Mouse (Mus musculus): ENCODE measurements around the gene Tcf7l1. TPM values are rescaled to one million over a fixed set of nuclear protein-coding genes. Genes with fewer than 3 reads are reported as not detected.

The Tcf7l1 gene
- polyA plus RNA-seq, 1 experiment, result 14.4 TPM

- DNase-seq (ENCODE audit: low read depth), result no peak
Measured at GRCm38 (mm10) chr6:72699467-72700126, 89.5 kb downstream of the Tcf7l1 start.

GRCm38 (mm10) chr6:72698559-72698958 lies 90.5 kb downstream of the Tcf7l1 start:
- DNase-seq (ENCODE audit: low read depth), result no peak

- DNase-seq (ENCODE audit: low read depth), result no peak
Measured at GRCm38 (mm10) chr6:72696601-72697335, 92.3 kb downstream of the Tcf7l1 start.

GRCm38 (mm10) chr6:72694791-72695204 lies 94.3 kb downstream of the Tcf7l1 start:
- DNase-seq (ENCODE audit: low read depth), result no peak

- DNase-seq (ENCODE audit: low read depth), result no peak
Measured at GRCm38 (mm10) chr6:72694047-72694790, 94.8 kb downstream of the Tcf7l1 start.

GRCm38 (mm10) chr6:72692469-72692868 lies 96.6 kb downstream of the Tcf7l1 start:
- DNase-seq (ENCODE audit: low read depth), result no peak

GRCm38 (mm10) chr6:72691549-72691948 lies 97.5 kb downstream of the Tcf7l1 start:
- no peak for DNase-seq (ENCODE audit: low read depth)

GRCm38 (mm10) chr6:72690595-72690994 lies 98.5 kb downstream of the Tcf7l1 start:
- no peak for DNase-seq (ENCODE audit: low read depth)

- DNase-seq (ENCODE audit: low read depth), result no peak
Measured at GRCm38 (mm10) chr6:72690001-72690400, 99.1 kb downstream of the Tcf7l1 start.

- no peak for DNase-seq (ENCODE audit: low read depth)
Measured at GRCm38 (mm10) chr6:72689046-72689445, 100.0 kb downstream of the Tcf7l1 start.

GRCm38 (mm10) chr6:72685165-72685564 lies 103.9 kb downstream of the Tcf7l1 start:
- no peak for DNase-seq (ENCODE audit: low read depth)

GRCm38 (mm10) chr6:72684260-72684805 lies 104.7 kb downstream of the Tcf7l1 start:
- DNase-seq (ENCODE audit: low read depth), result no peak

- DNase-seq (ENCODE audit: low read depth), result no peak
Measured at GRCm38 (mm10) chr6:72682238-72682637, 106.8 kb downstream of the Tcf7l1 start.

GRCm38 (mm10) chr6:72680936-72681335 lies 108.1 kb downstream of the Tcf7l1 start:
- DNase-seq (ENCODE audit: low read depth), result no peak

GRCm38 (mm10) chr6:72678631-72679030 lies 110.4 kb downstream of the Tcf7l1 start:
- no peak for DNase-seq (ENCODE audit: low read depth)

GRCm38 (mm10) chr6:72677510-72678220 lies 111.4 kb downstream of the Tcf7l1 start:
- no peak for DNase-seq (ENCODE audit: low read depth)

GRCm38 (mm10) chr6:72677079-72677478 lies 112.0 kb downstream of the Tcf7l1 start:
- DNase-seq (ENCODE audit: low read depth), result no peak

GRCm38 (mm10) chr6:72676376-72676775 lies 112.7 kb downstream of the Tcf7l1 start:
- no peak for DNase-seq (ENCODE audit: low read depth)

- no peak for DNase-seq (ENCODE audit: low read depth)
Measured at GRCm38 (mm10) chr6:72673751-72674150, 115.3 kb downstream of the Tcf7l1 start.

- DNase-seq (ENCODE audit: low read depth), result no peak
Measured at GRCm38 (mm10) chr6:72671129-72671528, 117.9 kb downstream of the Tcf7l1 start.

- no peak for DNase-seq (ENCODE audit: low read depth)
Measured at GRCm38 (mm10) chr6:72667021-72667420, 122.0 kb downstream of the Tcf7l1 start.

GRCm38 (mm10) chr6:72664290-72664689 lies 124.8 kb downstream of the Tcf7l1 start:
- no peak for DNase-seq (ENCODE audit: low read depth)

Data from gonadal fat pad, adult 2 months (tissue).